Mouse (Mus musculus) heart, embryonic 11.5 days (tissue): ENCODE results near the gene Gm18596. TPM values are rescaled to one million over a fixed set of nuclear protein-coding genes. Genes with fewer than 3 reads are reported as not detected.
"Not testable (repeated sequence)": the region's sequence is repeated elsewhere in the genome, so short reads cannot be mapped to it uniquely, and the experiment has no call there.

Source experiments
- ATAC-seq: fragments of 200-750 bp; cut with Nextera tagmentation; replicated peaks from 2 replicates; pipeline ENCODE4 v1.8.0; 2017; ENCODE audit warnings: moderate library complexity; ENCODE audit not compliant: insufficient number of reproducible peaks, low FRiP score, low TSS enrichment
- H3K27ac ChIP-seq: fragments of 300-500 bp; sonication (generic); 2 replicates; pipeline ENCODE4 v1.5.1; 2014; ENCODE audit warnings: mild to moderate bottlenecking, low read depth, low read length
- H3K27me3 ChIP-seq: fragments of 300-500 bp; sonication (generic); 2 replicates; pipeline ENCODE4 v1.6.1; 2014; ENCODE audit warnings: mild to moderate bottlenecking, low read length, mixed read lengths; ENCODE audit not compliant: control insufficient read depth, insufficient read depth
- H3K36me3 ChIP-seq: fragments of 300-500 bp; sonication (generic); 2 replicates; pipeline ENCODE4 v1.6.1; 2014; ENCODE audit warnings: mild to moderate bottlenecking, low read length, moderate library complexity, mixed read lengths; ENCODE audit not compliant: control insufficient read depth, insufficient read depth
- H3K4me1 ChIP-seq: fragments of 300-500 bp; sonication (generic); 2 replicates; pipeline ENCODE4 v1.6.1; 2014; ENCODE audit warnings: low read length; ENCODE audit not compliant: control insufficient read depth, insufficient read depth
- H3K4me2 ChIP-seq: fragments of 300-500 bp; sonication (generic); 2 replicates; pipeline ENCODE4 v1.6.1; 2014; ENCODE audit warnings: mild to moderate bottlenecking, moderate library complexity
- H3K4me3 ChIP-seq: fragments of 300-500 bp; sonication (generic); 2 replicates; pipeline ENCODE4 v1.5.1; 2014; ENCODE audit warnings: low read depth, low read length
- H3K9ac ChIP-seq: fragments of 300-500 bp; sonication (generic); 2 replicates; pipeline ENCODE4 v1.6.1; 2014; ENCODE audit warnings: mild to moderate bottlenecking, low read depth, low read length, moderate library complexity
- H3K9me3 ChIP-seq: fragments of 300-500 bp; sonication (generic); replicated peaks from 2 replicates; pipeline ENCODE4 v1.6.1; 2016; ENCODE audit warnings: low read length; ENCODE audit not compliant: control insufficient read depth
- WGBS: fragments of 180-500 bp; shearing (Covaris S2); extraction: QIAGEN DNeasy Blood & Tissue Kit; methylation state at CpG from one replicate; pipeline ENCODE4 v1.1.7; 2014; ENCODE audit not compliant: insufficient replicate concordance; 5-methylcytosine and 5-hydroxymethylcytosine counted together
- polyA plus RNA-seq: library from polyadenylated mRNA; unstranded; fragments of >200 nt; fragmentation: Nextera tagmentation; extraction: Ambion mirVana; gene quantifications from 2 replicates; pipeline ENCODE4 v1.2.1, GENCODE M21; 2014

Gene Gm18596
- polyA plus RNA-seq, result not detected in 2 replicates

- not testable (repeated sequence) for H3K4me1 ChIP-seq, H3K4me2 ChIP-seq, ATAC-seq, H3K9me3 ChIP-seq, H3K9ac ChIP-seq, H3K4me3 ChIP-seq, H3K27ac ChIP-seq, H3K27me3 ChIP-seq, H3K36me3 ChIP-seq
- WGBS, result 50% methylated on average over 4 of the region's 5 CpGs
Measured at GRCm38 (mm10) chr10:77741924-77742688, at the start of gene Gm18596. Gene Gm18596, minus strand, starts transcription at chr10:77742638.

GRCm38 (mm10) chr10:77788621-77789020 is 46.2 kb upstream of the Gm18596 start:
- Histone ChIP-seq H3K36me3 (no peaks in the 10 kb centered on the region), H3K4me1 (no peaks in the 10 kb centered on the region), H3K9ac (no peak overlapping the region), H3K27ac (no peak overlapping the region), H3K9me3 (no peaks in the 10 kb centered on the region), H3K4me2 (no peak overlapping the region), H3K27me3 (no peaks in the 10 kb centered on the region), H3K4me3 (no peak overlapping the region)
- ATAC-seq, result no peak
- WGBS, result 72% methylated on average over 2 of the region's 2 CpGs

GRCm38 (mm10) chr10:77787876-77788275 is 45.4 kb upstream of the Gm18596 start, which contains the start of gene Gm7137:
Gene Gm7137, minus strand, starts transcription at chr10:77788200.
- not testable (repeated sequence) for H3K27ac ChIP-seq, ATAC-seq, H3K27me3 ChIP-seq, H3K4me2 ChIP-seq, H3K9ac ChIP-seq, H3K4me1 ChIP-seq, H3K36me3 ChIP-seq, H3K9me3 ChIP-seq, H3K4me3 ChIP-seq
- WGBS, result no CpG with 5 or more reads among the region's 1 CpGs

- H3K9ac ChIP-seq, result not testable (repeated sequence)
Measured at GRCm38 (mm10) chr10:77783396-77783795, 41.0 kb upstream of the Gm18596 start.

GRCm38 (mm10) chr10:77782442-77782841 is 40.0 kb upstream of the Gm18596 start, which contains the start of gene Gm3250:
Gene Gm3250, minus strand, starts transcription at chr10:77782542.
- not testable (repeated sequence) for H3K4me3 ChIP-seq, H3K4me1 ChIP-seq, H3K4me2 ChIP-seq, H3K9me3 ChIP-seq, H3K27me3 ChIP-seq, H3K9ac ChIP-seq, H3K27ac ChIP-seq, ATAC-seq, H3K36me3 ChIP-seq
- 43% methylated on average over 1 of the region's 1 CpGs for WGBS

More at GRCm38 (mm10) chr10:77783396-77783795, 41.0 kb upstream of the Gm18596 start:
- not testable (repeated sequence) for H3K4me1 ChIP-seq, H3K27me3 ChIP-seq, ATAC-seq, H3K9me3 ChIP-seq, H3K27ac ChIP-seq, H3K36me3 ChIP-seq, H3K4me2 ChIP-seq, H3K4me3 ChIP-seq
- WGBS, result 83% methylated on average over 2 of the region's 3 CpGs

GRCm38 (mm10) chr10:77776844-77777243 is 34.4 kb upstream of the Gm18596 start, which contains the start of gene Gm7138:
Gene Gm7138, minus strand, starts transcription at chr10:77776944.
- H3K9ac ChIP-seq, H3K4me3 ChIP-seq, H3K4me2 ChIP-seq, ATAC-seq, H3K9me3 ChIP-seq, H3K4me1 ChIP-seq, H3K27me3 ChIP-seq, H3K36me3 ChIP-seq, H3K27ac ChIP-seq: not testable (repeated sequence)
- whole genome bisulfite sequencing, result 50% methylated on average over 1 of the region's 1 CpGs

GRCm38 (mm10) chr10:77772142-77772541 is 29.7 kb upstream of the Gm18596 start:
- not testable (repeated sequence) for ATAC-seq, H3K4me1 ChIP-seq

GRCm38 (mm10) chr10:77771225-77771624 is 28.8 kb upstream of the Gm18596 start, which contains the start of gene Gm3238:
Gene Gm3238, minus strand, starts transcription at chr10:77771325.
- not testable (repeated sequence) for H3K4me1 ChIP-seq, H3K9me3 ChIP-seq, ATAC-seq, H3K36me3 ChIP-seq, H3K4me3 ChIP-seq, H3K27me3 ChIP-seq, H3K9ac ChIP-seq, H3K27ac ChIP-seq, H3K4me2 ChIP-seq
- WGBS, result 50% methylated on average over 1 of the region's 1 CpGs

More at GRCm38 (mm10) chr10:77772142-77772541, 29.7 kb upstream of the Gm18596 start:
- not testable (repeated sequence) for H3K4me3 ChIP-seq, H3K4me2 ChIP-seq, H3K27me3 ChIP-seq, H3K9ac ChIP-seq, H3K27ac ChIP-seq, H3K36me3 ChIP-seq, H3K9me3 ChIP-seq
- 43% methylated on average over 1 of the region's 3 CpGs for WGBS

GRCm38 (mm10) chr10:77769727-77770126 is 27.3 kb upstream of the Gm18596 start:
- Histone ChIP-seq H3K4me1 (no peaks in the 10 kb centered on the region), H3K36me3 (no peaks in the 10 kb centered on the region), H3K27ac (no peak overlapping the region), H3K9ac (no peak overlapping the region), H3K9me3 (no peaks in the 10 kb centered on the region), H3K4me3 (no peak overlapping the region), H3K4me2 (no peak overlapping the region), H3K27me3 (no peaks in the 10 kb centered on the region)
- ATAC-seq, result no peak
- WGBS, result 68% methylated on average over 1 of the region's 1 CpGs
